Mouse (Mus musculus) testis, adult 2 months (tissue): ENCODE results near the gene Prpf38b. TPM values are rescaled to one million over a fixed set of nuclear protein-coding genes. Genes with fewer than 3 reads are reported as not detected.

Experiments
- H3K27ac ChIP-seq: fragments of 200-500 bp; 2 replicates; pipeline ENCODE4 v1.5.1; 2012; ENCODE audit warnings: low read depth, low read length; ENCODE audit not compliant: control insufficient read depth, insufficient read depth
- H3K27me3 ChIP-seq: fragments of 200-500 bp; 2 replicates; pipeline ENCODE4 v1.6.1; 2012; ENCODE audit warnings: mild to moderate bottlenecking, low read length, moderate library complexity; ENCODE audit not compliant: control insufficient read depth, insufficient read depth
- H3K36me3 ChIP-seq: fragments of 200-500 bp; 2 replicates; pipeline ENCODE4 v1.6.1; 2012; ENCODE audit warnings: mild to moderate bottlenecking, low read length; ENCODE audit not compliant: control insufficient read depth, insufficient read depth
- H3K4me1 ChIP-seq: fragments of 200-500 bp; 2 replicates; pipeline ENCODE4 v1.6.1; 2012; ENCODE audit warnings: low read length; ENCODE audit not compliant: control insufficient read depth, insufficient read depth
- H3K4me3 ChIP-seq: fragments of 200-500 bp; 2 replicates; pipeline ENCODE4 v1.5.1; 2012; ENCODE audit warnings: low read depth, mild to moderate bottlenecking, low read length, moderate library complexity, mixed read lengths; ENCODE audit not compliant: control insufficient read depth
- CTCF ChIP-seq: fragments of 200-500 bp; IDR thresholded peaks from 2 replicates; pipeline ENCODE4 v1.5.1; 2012; ENCODE audit warnings: low read depth, mild to moderate bottlenecking, inconsistent platforms, low read length, moderate library complexity; ENCODE audit not compliant: control insufficient read depth, insufficient read depth, insufficient replicate concordance
- POLR2A ChIP-seq: fragments of 200-500 bp; IDR thresholded peaks from 2 replicates; pipeline ENCODE4 v1.6.1; 2012; ENCODE audit warnings: low read depth, mild to moderate bottlenecking, inconsistent platforms, low read length, moderate library complexity; ENCODE audit not compliant: control insufficient read depth
- polyA plus RNA-seq: library from polyadenylated mRNA; depleted of rRNA; stranded (reverse); fragments of >200 nt; gene quantifications from 2 replicates; pipeline ENCODE4 v1.2.3, GENCODE M21; 2012

The Prpf38b gene
- polyA plus RNA-seq, 1 experiment: 23.6 TPM

DNA sequence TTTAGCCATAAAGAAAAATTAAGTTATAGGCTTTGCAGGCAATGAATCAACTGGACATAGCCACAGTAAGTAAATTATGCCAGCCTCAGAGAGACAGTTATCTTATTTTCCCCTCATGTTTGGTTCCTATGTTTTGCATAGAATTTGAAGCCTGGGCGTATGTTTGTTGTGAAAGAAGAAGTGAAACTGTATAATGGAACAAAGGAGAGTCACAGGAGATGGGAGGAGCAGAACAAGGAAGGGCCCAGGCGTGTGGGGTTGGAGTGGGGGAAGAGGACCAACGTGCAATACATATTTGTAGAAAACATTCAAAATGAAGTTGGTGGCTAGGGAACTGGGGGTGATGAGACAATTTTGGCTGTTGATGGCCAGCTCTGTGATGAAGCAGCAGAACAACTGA is 11.4 kb downstream of the Prpf38b start:
- Histone ChIP-seq H3K36me3 (no peaks in the 10 kb centered on the region; the same call in 1 of the 2 replicates), H3K27ac (no peak overlapping the region), H3K4me1 (no peaks in the 10 kb centered on the region), H3K4me3 (no peak overlapping the region), H3K27me3 (no peaks in the 10 kb centered on the region)
- no peak for TF ChIP-seq CTCF
- no peak for TF ChIP-seq POLR2A

DNA sequence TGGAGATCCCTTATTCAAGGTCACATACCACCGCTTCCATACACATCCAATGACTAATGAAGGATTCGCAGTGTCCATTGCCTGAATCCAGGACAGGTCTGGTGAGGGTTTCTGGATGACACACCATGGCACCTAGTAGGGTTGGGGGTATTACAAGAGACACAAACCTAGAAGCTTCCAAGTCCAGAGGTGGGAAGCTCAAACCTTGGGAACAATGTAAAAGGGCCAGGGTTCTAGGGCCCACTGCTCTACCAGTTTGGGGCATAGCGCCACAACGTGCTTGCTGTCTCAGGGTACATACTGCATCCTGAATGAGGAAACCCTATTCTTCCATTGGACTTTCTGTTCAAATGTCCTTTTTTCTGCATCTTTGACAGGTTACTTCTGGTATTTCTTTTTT is 12.9 kb downstream of the Prpf38b start:
- no peak overlapping the region for H3K27ac ChIP-seq
- H3K4me1 ChIP-seq: no peaks in the 10 kb centered on the region
- H3K4me3 ChIP-seq: no peak overlapping the region
- H3K36me3 ChIP-seq: no peaks in the 10 kb centered on the region
- no peaks in the 10 kb centered on the region for H3K27me3 ChIP-seq
- TF ChIP-seq POLR2A: no peak
- TF ChIP-seq CTCF: no peak

DNA sequence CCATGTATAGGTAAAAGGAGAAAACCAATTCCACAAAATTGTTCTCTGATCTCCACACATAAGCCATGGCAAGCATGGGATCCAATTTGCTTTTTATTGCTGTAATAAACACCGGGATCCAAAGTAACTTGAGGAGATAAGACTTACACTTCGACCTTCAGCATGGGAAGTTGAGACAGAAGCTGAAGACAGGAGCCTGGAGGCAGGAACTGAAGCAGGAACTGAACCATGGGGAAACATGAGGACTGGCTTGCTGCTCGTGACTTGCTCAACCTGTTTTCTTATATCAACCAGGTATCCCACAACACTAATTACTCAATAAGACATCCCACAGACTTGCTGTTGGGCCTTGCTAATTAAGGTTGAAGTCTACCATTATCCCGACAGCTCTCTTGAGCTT is 18.6 kb downstream of the Prpf38b start:
- H3K4me3 ChIP-seq: no peak overlapping the region
- H3K4me1 ChIP-seq: no peaks in the 10 kb centered on the region
- TF ChIP-seq POLR2A (no peak), CTCF (no peak)
- H3K27me3 ChIP-seq: no peaks in the 10 kb centered on the region
- H3K36me3 ChIP-seq: no peaks in the 10 kb centered on the region
- no peak overlapping the region for H3K27ac ChIP-seq

DNA sequence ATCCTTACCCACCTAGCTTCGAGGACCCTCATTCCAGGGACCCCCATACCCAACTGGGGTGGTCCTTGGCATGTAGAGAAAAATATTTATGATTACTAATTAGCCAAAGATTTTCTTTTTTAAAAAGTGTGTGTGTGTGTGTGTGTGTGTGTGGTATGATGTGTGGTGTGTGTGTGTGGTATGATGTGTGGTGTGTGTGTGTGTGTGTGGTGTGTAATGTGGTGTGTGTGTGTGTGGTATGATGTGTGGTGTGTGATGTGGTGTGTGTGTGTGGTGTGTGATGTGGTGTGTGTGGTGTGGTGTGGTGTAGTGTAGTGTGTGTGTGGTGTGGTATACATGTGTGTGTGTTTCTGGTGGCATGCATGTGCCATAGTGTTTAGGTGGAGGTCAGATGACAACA is 19.4 kb downstream of the Prpf38b start:
- Histone ChIP-seq H3K27me3 (no peaks in the 10 kb centered on the region), H3K4me1 (no peaks in the 10 kb centered on the region), H3K36me3 (no peaks in the 10 kb centered on the region), H3K4me3 (no peak overlapping the region), H3K27ac (no peak overlapping the region)
- TF ChIP-seq POLR2A (no peak), CTCF (no peak)

DNA sequence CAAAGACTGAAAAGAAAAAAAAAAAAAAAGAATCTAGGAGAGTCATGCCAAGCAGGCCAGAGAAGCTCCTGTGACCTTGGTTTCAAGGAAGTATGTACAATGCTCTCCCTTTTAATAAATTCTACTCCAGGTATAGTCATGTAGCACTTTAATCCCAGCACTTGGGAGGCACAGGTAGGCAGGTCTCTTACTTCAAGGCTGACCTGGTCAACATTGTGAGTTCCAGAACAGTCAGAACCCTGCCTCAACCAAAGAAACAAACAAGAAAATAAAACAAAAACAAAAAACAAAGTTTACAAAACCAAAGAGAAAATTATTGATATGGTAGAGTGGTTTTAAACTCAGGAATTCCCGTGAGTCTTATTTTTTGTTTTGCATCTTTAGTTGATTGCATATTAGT is 21.6 kb downstream of the Prpf38b start, which contains the start of gene Fndc7:
Gene Fndc7 (minus strand): TSS at position 101 of the 400 bp plus-strand sequence.
- TF ChIP-seq CTCF (no peak), POLR2A (no peak)
- H3K27ac ChIP-seq: no peak within 1 kb of the TSS

DNA sequence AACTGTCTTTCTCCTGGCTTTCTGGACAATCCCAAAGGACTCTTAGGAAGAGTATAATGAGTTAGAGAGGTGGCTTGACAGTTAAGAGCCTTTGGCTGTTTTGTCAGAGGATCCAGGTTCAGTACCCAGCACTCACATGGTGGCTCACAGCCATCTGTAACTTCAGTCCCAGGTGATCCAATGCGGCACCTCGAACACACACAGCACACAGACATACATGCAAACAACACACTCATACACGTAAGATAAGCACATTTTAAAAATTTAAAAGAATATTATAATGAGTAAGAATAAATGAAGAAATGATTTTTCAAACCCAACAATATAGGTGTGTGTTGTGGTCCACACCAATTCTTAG is 23.9 kb downstream of the Prpf38b start:
- Histone ChIP-seq H3K4me3 (no peak overlapping the region), H3K4me1 (no peaks in the 10 kb centered on the region), H3K27me3 (no peaks in the 10 kb centered on the region), H3K27ac (no peak overlapping the region), H3K36me3 (no peaks in the 10 kb centered on the region)
- TF ChIP-seq CTCF: no peak
- no peak for TF ChIP-seq POLR2A

More for the DNA sequence above, 21.6 kb downstream of the Prpf38b start, which contains the start of gene Fndc7:
- no peaks in the 10 kb centered on the region for H3K36me3 ChIP-seq
- H3K27me3 ChIP-seq: no peaks in the 10 kb centered on the region
- no peaks in the 10 kb centered on the region for H3K4me1 ChIP-seq
- H3K4me3 ChIP-seq: no peak within 1 kb of the TSS

DNA sequence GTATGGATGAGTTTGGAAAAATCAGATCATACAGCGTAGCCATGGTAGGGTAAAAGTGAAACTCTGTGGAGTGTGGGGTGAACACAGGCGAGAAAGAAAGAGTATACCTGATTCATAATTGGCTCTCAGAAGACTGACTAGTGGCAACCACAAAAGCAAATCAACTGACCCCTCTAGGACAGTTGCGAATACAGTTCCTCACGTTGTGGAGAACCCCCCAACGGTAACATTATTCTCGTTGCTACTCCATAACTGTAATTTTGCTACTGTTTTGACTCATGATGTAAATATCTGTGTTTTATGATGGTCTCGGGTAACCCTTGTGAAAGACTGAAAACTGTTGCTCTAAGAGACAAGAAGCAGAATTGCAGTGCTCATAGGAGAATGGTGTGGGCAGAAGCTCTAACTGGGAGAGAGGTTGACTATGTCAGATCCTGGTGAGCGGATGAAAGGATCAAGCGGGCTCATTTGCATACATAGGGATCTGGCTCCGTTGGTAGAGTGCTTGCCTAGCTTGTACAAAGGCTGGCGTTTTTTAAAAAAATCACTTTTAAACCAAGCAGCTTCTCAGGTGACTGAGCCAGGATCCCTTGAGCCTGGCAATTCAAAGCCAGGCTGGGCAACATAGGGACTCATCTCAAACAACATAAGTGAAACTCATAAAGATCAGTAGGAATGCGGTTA is 24.5 kb downstream of the Prpf38b start:
- H3K4me1 ChIP-seq: no peaks in the 10 kb centered on the region
- H3K36me3 ChIP-seq: no peaks in the 10 kb centered on the region
- no peaks in the 10 kb centered on the region for H3K27me3 ChIP-seq
- no peak overlapping the region for H3K4me3 ChIP-seq
- no peak overlapping the region for H3K27ac ChIP-seq
- no peak for TF ChIP-seq CTCF
- TF ChIP-seq POLR2A: no peak
